Mouse (Mus musculus) intestine, embryonic 14.5 days (tissue): ENCODE measurements around the gene Krtap10-10. TPM values are rescaled to one million over a fixed set of nuclear protein-coding genes. Genes with fewer than 3 reads are reported as not detected.

Experiments used
- ATAC-seq: fragments of 200-750 bp; cut with Nextera tagmentation; replicated peaks from 2 replicates; pipeline ENCODE4 v1.8.0; 2017; ENCODE audit warnings: low read depth, moderate number of reproducible peaks, moderate TSS enrichment, moderate library complexity; ENCODE audit not compliant: low FRiP score, low TSS enrichment
- DNase-seq: peaks from one replicate; pipeline ENCODE4 v3.0.0-alpha.2; 2018; ENCODE audit warnings: low spot score
- H3K27ac ChIP-seq: fragments of 300-500 bp; sonication (generic); 2 replicates; pipeline ENCODE4 v1.5.1; 2014; ENCODE audit warnings: low read depth, mild to moderate bottlenecking, control low read depth
- H3K27me3 ChIP-seq: fragments of 300-500 bp; sonication (generic); replicated peaks from 2 replicates; pipeline ENCODE4 v1.6.1; 2014; ENCODE audit warnings: low read length, control low read depth; ENCODE audit not compliant: control insufficient read depth, insufficient read depth
- H3K36me3 ChIP-seq: fragments of 300-500 bp; sonication (generic); 2 replicates; pipeline ENCODE4 v1.6.1; 2014; ENCODE audit warnings: low read length, control low read depth; ENCODE audit not compliant: control insufficient read depth, insufficient read depth
- H3K4me1 ChIP-seq: fragments of 300-500 bp; sonication (generic); replicated peaks from 2 replicates; pipeline ENCODE4 v1.6.1; 2014; ENCODE audit warnings: low read length, control low read depth, mixed read lengths; ENCODE audit not compliant: control insufficient read depth, insufficient read depth
- H3K4me2 ChIP-seq: fragments of 300-500 bp; sonication (generic); 2 replicates; pipeline ENCODE4 v1.6.1; 2014; ENCODE audit warnings: low read length
- H3K4me3 ChIP-seq: fragments of 300-500 bp; sonication (generic); 2 replicates; pipeline ENCODE4 v1.5.1; 2014; ENCODE audit warnings: low read depth, low read length, control low read depth, mixed read lengths
- H3K9ac ChIP-seq: fragments of 300-500 bp; sonication (generic); 2 replicates; pipeline ENCODE4 v1.6.1; 2014; ENCODE audit warnings: mild to moderate bottlenecking, low read length
- H3K9me3 ChIP-seq: fragments of 300-500 bp; sonication (generic); 2 replicates; pipeline ENCODE4 v1.6.1; 2016; ENCODE audit warnings: low read length, control low read depth; ENCODE audit not compliant: control insufficient read depth
- WGBS: fragments of 180-500 bp; shearing (Covaris S2); extraction: QIAGEN DNeasy Blood & Tissue Kit; methylation state at CpG from one replicate; pipeline ENCODE4 v1.1.7; 2014; 5-methylcytosine and 5-hydroxymethylcytosine counted together
- polyA plus RNA-seq: library from polyadenylated mRNA; unstranded; fragments of >200 nt; fragmentation: Nextera tagmentation; extraction: Ambion mirVana; gene quantifications from 2 replicates; pipeline ENCODE4 v1.2.1, GENCODE M21; 2014

The Krtap10-10 gene
- polyA plus RNA-seq, 1 experiment from 2014 or later = not detected

- DNase-seq (no peak), ATAC-seq (no peak)
- H3K4me2 ChIP-seq = no peak overlapping the region
- no peak overlapping the region for H3K9ac ChIP-seq
- 0 out of 2 replicates have a peak, but pooled peaks cover 10% of the 10 kb centered on the region for H3K9me3 ChIP-seq
- H3K4me3 ChIP-seq = no peak overlapping the region
- no peaks in the 10 kb centered on the region for H3K4me1 ChIP-seq
- H3K36me3 ChIP-seq = no peaks in the 10 kb centered on the region
- no peaks in the 10 kb centered on the region for H3K27me3 ChIP-seq
- 85% methylated on average over 2 of the region's 2 CpGs for WGBS
- H3K27ac ChIP-seq = no peak overlapping the region
These were observed 11.8 kb downstream of the Krtap10-10 start for GRCm38 (mm10) chr10:77847538-77847937.

DNA sequence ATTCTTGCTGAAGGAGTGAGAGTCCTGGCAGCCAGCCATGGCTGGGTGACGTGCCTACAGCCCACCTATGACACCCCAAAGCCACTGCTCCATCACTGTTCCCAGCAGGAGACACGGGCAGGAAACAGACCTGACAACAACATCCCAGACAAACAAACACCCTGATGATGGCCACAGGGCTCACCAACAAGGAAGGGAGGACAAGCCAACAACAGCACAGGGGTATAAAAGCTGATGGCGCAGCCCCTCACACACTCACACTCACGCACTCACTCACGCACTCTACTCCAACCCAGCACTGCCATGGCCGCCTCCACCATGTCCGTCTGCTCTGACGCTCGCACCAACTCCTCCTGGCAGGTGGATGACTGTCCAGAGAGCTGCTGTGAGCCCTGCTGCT, 16.8 kb downstream of the Krtap10-10 start, which contains the start of gene Gm10318:
Gm10318 (plus strand) TSS at position 301 of the 400 bp plus-strand sequence.
- Histone ChIP-seq H3K9me3 (no peaks in the 10 kb centered on the region), H3K27me3 (no peaks in the 10 kb centered on the region), H3K4me1 (no peaks in the 10 kb centered on the region), H3K36me3 (no peaks in the 10 kb centered on the region), H3K27ac (no peak within 1 kb of the TSS), H3K4me2 (no peak within 1 kb of the TSS), H3K4me3 (no peak within 1 kb of the TSS), H3K9ac (no peak within 1 kb of the TSS)
- 78% methylated on average over 9 of the region's 9 CpGs for WGBS
- ATAC-seq (no peak), DNase-seq (no peak)

DNA sequence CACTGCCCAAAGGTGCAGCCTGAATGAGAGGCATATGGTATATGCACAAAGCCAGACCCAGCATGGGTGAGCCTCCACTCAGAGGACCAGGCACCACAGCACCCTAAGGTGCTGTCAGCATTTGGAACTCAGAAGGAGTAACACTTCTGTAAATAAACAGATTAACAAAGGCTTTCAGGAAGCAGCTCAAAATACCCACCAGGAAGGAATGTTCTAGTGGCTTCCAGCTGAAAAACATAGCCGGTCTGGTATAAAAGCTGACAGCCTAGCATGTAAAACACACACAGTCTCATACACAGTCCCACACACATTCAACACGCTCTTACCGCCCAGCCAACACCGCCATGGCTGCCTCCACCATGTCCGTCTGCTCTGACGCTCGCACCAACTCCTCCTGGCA, 25.9 kb downstream of the Krtap10-10 start, which contains the start of gene Gm3285:
Gm3285 (plus strand) TSS at position 301 of the 400 bp plus-strand sequence.
- Histone ChIP-seq H3K9ac (no peak within 1 kb of the TSS), H3K27ac (no peak within 1 kb of the TSS), H3K9me3 (no peaks in the 10 kb centered on the region), H3K4me3 (no peak within 1 kb of the TSS), H3K4me2 (no peak within 1 kb of the TSS), H3K4me1 (no peaks in the 10 kb centered on the region), H3K27me3 (no peaks in the 10 kb centered on the region), H3K36me3 (no peaks in the 10 kb centered on the region)
- WGBS = 44% methylated on average over 7 of the region's 7 CpGs
- DNase-seq = no peak
- ATAC-seq = no peak

DNA sequence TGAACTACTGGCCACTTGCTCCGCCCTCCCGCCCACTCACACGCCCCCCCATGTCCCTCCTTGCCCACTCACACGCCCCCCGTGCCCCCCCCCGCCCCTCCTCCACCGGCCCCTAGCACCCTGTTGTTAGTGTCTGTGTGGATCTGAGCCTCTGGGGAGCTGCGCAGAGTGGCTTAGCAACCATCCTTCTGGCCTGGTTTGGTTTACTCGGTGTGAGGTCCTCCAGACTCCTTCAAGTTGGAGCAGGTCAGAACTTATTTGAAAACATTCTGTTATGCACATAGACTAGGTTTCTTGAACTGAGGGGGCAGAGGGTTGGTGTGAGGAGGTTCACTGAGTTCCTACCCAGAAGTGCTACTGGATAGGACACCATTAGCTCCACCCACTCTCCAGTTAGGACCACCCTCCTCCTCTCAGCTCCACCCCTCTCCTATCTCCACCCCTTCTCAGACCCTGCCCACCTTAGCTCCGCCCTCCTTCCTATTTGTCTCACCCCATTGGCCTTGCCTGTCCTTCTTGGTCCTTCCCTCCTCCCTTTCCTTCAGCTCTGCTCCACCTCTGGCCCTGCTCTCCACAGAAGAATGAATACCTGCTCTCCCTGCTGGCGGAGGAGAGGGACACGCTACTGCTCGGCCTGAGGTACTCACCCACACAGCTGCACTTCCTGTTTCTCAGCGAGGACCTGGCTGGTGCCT, 28.5 kb downstream of the Krtap10-10 start:
- no peaks in the 10 kb centered on the region for H3K4me1 ChIP-seq
- no peaks in the 10 kb centered on the region for H3K36me3 ChIP-seq
- WGBS = 29% methylated on average over 14 of the region's 14 CpGs
- H3K9me3 ChIP-seq = no peaks in the 10 kb centered on the region
- DNase-seq = peak; percentile 62
- peak; percentile 91 for ATAC-seq
- peak overlapping the region; percentile 46 for H3K4me2 ChIP-seq
- H3K4me3 ChIP-seq = peak overlapping the region; percentile 16
- no peak overlapping the region for H3K27ac ChIP-seq
- H3K27me3 ChIP-seq = no peaks in the 10 kb centered on the region
- no peak overlapping the region for H3K9ac ChIP-seq

GRCm38 (mm10) chr10:77864762-77865143, 29.0 kb downstream of the Krtap10-10 start:
- no peak overlapping the region for H3K9ac ChIP-seq
- peak overlapping the region; percentile 16 for H3K4me3 ChIP-seq
- ATAC-seq = no peak; the same call in 1 of the 2 replicates
- H3K9me3 ChIP-seq = no peaks in the 10 kb centered on the region
- peak overlapping the region; percentile 46 for H3K4me2 ChIP-seq
- no peaks in the 10 kb centered on the region for H3K4me1 ChIP-seq
- H3K27ac ChIP-seq = no peak overlapping the region
- H3K27me3 ChIP-seq = no peaks in the 10 kb centered on the region
- DNase-seq = no peak
- 25% methylated on average over 11 of the region's 11 CpGs for WGBS
- no peaks in the 10 kb centered on the region for H3K36me3 ChIP-seq

GRCm38 (mm10) chr10:77867546-77867945, 31.8 kb downstream of the Krtap10-10 start:
- H3K4me3 ChIP-seq = no peak overlapping the region
- H3K9ac ChIP-seq = no peak overlapping the region
- ATAC-seq (no peak), DNase-seq (no peak)
- H3K27ac ChIP-seq = no peak overlapping the region
- 10% methylated on average over 1 of the region's 1 CpGs for WGBS
- no peak overlapping the region for H3K4me2 ChIP-seq
- no peaks in the 10 kb centered on the region for H3K4me1 ChIP-seq
- H3K36me3 ChIP-seq = no peaks in the 10 kb centered on the region
- H3K27me3 ChIP-seq = no peaks in the 10 kb centered on the region
- H3K9me3 ChIP-seq = no peaks in the 10 kb centered on the region

- H3K36me3 ChIP-seq = no peaks in the 10 kb centered on the region
- no peaks in the 10 kb centered on the region for H3K9me3 ChIP-seq
- DNase-seq = no peak
- no peak overlapping the region for H3K4me3 ChIP-seq
- ATAC-seq = no peak
- H3K27me3 ChIP-seq = no peaks in the 10 kb centered on the region
- H3K27ac ChIP-seq = no peak overlapping the region
- 90% methylated on average over 7 of the region's 7 CpGs for WGBS
- no peak overlapping the region for H3K9ac ChIP-seq
- H3K4me1 ChIP-seq = no peaks in the 10 kb centered on the region
- H3K4me2 ChIP-seq = no peak overlapping the region
These were observed 33.9 kb downstream of the Krtap10-10 start for GRCm38 (mm10) chr10:77869651-77870050.

DNA sequence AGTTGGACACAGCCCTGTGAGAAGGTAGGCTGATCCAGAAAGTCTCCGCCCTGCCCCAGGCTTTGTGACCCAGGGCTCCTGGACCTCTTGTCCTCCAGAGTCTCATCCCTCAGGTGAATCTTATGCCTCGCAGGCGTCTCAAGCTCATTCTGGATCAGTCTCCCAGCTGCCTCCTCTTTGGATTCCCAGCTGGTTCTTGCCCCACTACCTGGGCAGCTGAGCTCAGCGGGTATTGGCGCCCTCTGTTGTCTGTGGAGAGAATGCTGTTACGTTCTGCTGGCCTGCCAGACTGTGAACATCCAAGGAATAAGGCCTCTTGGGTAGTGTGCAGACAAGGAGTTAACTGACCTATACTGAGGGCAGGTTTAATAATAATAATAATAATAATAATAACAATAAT, 43.2 kb downstream of the Krtap10-10 start:
- no peak for ATAC-seq
- DNase-seq = no peak
- Histone ChIP-seq H3K9ac (no peak overlapping the region), H3K4me1 (no peaks in the 10 kb centered on the region), H3K27ac (no peak overlapping the region), H3K4me2 (no peak overlapping the region), H3K27me3 (no peaks in the 10 kb centered on the region), H3K9me3 (no peaks in the 10 kb centered on the region), H3K4me3 (no peak overlapping the region), H3K36me3 (no peaks in the 10 kb centered on the region)
- 59% methylated on average over 6 of the region's 6 CpGs for WGBS

DNA sequence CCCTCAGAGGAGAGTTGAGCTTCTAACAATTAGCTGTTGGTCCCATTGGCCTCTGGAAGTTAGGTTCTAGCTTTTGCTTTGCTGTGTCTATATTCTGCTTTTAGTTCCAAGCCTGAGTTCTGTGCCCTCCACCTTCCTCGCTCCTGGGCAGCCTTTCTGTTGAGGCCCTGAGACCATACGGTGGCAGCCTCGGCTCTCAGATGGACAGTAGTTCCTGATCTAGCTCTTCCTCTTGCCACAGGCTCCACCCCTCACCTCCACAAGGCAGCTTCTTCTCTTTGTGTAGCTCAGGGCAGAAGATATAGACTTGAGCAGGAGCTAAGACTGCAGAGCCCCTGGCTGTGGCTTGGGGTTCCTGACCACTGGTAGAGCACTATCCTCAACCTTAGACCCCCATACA, 44.6 kb downstream of the Krtap10-10 start:
- Histone ChIP-seq H3K4me2 (no peak overlapping the region), H3K27me3 (no peaks in the 10 kb centered on the region), H3K4me1 (no peaks in the 10 kb centered on the region), H3K9ac (no peak overlapping the region), H3K36me3 (no peaks in the 10 kb centered on the region), H3K27ac (no peak overlapping the region), H3K4me3 (no peak overlapping the region), H3K9me3 (no peaks in the 10 kb centered on the region)
- DNase-seq (no peak), ATAC-seq (no peak)
- 81% methylated on average over 3 of the region's 3 CpGs for WGBS
